Mouse (Mus musculus): ENCODE measurements around the gene Sptssb. TPM values are rescaled to one million over a fixed set of nuclear protein-coding genes. Genes with fewer than 3 reads are reported as not detected.

Sptssb gene
- total and polyA plus RNA-seq, 2 experiments from 2014 or later, result 0.67 to 1.3 TPM

DNA sequence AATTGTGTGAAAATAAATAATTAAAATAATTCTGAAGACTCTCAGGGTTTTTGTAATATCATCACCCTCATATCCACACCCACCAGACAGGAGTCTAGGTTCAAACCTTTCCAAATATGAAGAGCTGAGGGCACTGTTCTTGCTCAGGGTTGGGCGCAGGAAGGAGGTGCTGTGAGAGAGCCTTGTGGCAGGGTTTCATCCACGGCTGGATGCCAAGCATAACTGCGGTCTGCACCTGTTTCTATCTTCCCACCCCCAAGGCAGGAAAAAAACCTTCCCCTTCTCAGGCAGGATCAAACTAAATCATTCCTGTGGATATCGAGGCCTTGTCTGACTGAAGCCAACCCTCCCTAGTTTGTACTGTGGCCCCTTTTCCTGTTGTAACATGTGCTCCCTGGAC lies 62.2 kb downstream of the Sptssb start:
- Histone ChIP-seq H3K27me3 (ENCODE audit: insufficient read depth, low read length) (no peaks in the 10 kb centered on the region), H3K9ac (no peak overlapping the region), H3K27ac (ENCODE audit: low read depth, low read length) (no peak overlapping the region), H3K4me1 (ENCODE audit: insufficient read depth) (no peaks in the 10 kb centered on the region), H3K4me2 (ENCODE audit: low read depth) (no peak overlapping the region), H3K36me3 (ENCODE audit: insufficient read depth) (no peaks in the 10 kb centered on the region), H3K4me3 (ENCODE audit: low read depth, low read length) (no peak overlapping the region), H3K9me3 (ENCODE audit: low read length) (no peaks in the 10 kb centered on the region)
- 73% methylated on average over 4 of the region's 4 CpGs for WGBS
- ATAC-seq, result no peak
- no peak for TF ChIP-seq CTCF (IDR thresholded peaks at IDR 0.05; ENCODE audit: low read depth)
- no peak for DNase-seq

DNA sequence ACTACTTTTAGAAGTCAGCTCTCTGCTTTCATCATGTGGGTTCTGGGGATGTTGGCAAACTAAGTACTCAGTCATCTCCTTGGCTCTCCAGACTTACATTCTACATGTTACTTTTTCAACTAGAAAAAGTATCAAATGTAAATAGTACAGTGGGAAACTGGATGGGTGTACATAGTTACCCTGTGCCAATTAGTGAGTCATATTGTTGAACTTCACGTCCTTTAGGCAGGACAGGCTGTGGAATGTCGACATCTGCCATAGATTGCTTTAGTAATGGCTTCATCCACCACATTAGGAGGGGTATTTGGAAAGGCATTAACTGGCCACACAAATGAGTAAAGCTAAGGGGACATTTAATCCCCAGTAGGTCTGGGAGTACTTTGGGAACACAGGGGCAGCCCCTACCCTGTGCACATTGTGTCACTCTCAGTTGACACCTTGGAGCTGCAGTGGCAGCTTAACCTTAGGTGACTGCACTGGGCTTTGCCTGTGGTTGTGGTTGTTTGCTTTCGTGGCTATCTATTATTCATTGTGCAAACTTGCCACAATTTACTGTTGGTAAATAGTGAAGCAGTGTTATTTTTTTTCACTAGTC lies 66.8 kb downstream of the Sptssb start:
- Histone ChIP-seq H3K9me3 (ENCODE audit: low read length) (no peaks in the 10 kb centered on the region), H3K4me2 (ENCODE audit: low read depth) (no peak overlapping the region), H3K4me3 (ENCODE audit: low read depth, low read length) (no peak overlapping the region), H3K4me1 (ENCODE audit: insufficient read depth) (no peaks in the 10 kb centered on the region), H3K27me3 (ENCODE audit: insufficient read depth, low read length) (no peaks in the 10 kb centered on the region), H3K27ac (ENCODE audit: low read depth, low read length) (no peak overlapping the region), H3K9ac (no peak overlapping the region), H3K36me3 (ENCODE audit: insufficient read depth) (no peaks in the 10 kb centered on the region)
- TF ChIP-seq CTCF (IDR thresholded peaks at IDR 0.05; ENCODE audit: low read depth), result no peak
- DNase-seq (no peak), ATAC-seq (no peak)
- 64% methylated on average over 3 of the region's 3 CpGs for WGBS

GRCm38 (mm10) chr3:69779246-69779796 lies 80.4 kb downstream of the Sptssb start:
- DNase-seq (no peak), ATAC-seq (no peak)
- Histone ChIP-seq H3K4me1 (ENCODE audit: insufficient read depth) (no peaks in the 10 kb centered on the region), H3K4me2 (ENCODE audit: low read depth) (no peak overlapping the region), H3K27ac (ENCODE audit: low read depth, low read length) (no peak overlapping the region), H3K9me3 (ENCODE audit: low read length) (no peaks in the 10 kb centered on the region), H3K36me3 (ENCODE audit: insufficient read depth) (no peaks in the 10 kb centered on the region), H3K27me3 (ENCODE audit: insufficient read depth, low read length) (no peaks in the 10 kb centered on the region), H3K9ac (no peak overlapping the region), H3K4me3 (ENCODE audit: low read depth, low read length) (no peak overlapping the region)
- no peak for TF ChIP-seq CTCF (IDR thresholded peaks at IDR 0.05; ENCODE audit: low read depth)
- 88% methylated on average over 4 of the region's 4 CpGs for WGBS

DNA sequence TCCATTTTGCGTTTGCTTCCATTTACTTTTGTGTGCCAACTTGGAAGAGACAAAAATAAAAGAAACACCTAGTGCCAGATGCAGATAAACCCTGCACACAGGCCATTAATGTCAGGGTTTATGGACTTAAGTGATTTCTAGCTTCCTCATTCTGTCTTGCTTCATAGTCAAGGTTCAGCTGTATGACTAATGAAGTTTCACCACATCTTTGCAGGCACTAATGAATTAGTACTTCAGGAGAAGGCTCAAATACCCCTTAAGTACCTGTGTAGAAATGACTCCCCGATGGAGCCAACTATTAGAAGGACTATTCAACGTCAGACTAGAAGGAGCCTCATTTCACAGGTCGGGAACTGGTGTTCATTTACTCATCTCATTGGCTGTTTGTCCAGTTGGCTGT lies 86.4 kb downstream of the Sptssb start:
- Histone ChIP-seq H3K27me3 (ENCODE audit: insufficient read depth, low read length) (no peaks in the 10 kb centered on the region), H3K36me3 (ENCODE audit: insufficient read depth) (no peaks in the 10 kb centered on the region), H3K9me3 (ENCODE audit: low read length) (no peaks in the 10 kb centered on the region), H3K9ac (no peak overlapping the region), H3K4me3 (ENCODE audit: low read depth, low read length) (no peak overlapping the region), H3K4me1 (ENCODE audit: insufficient read depth) (no peaks in the 10 kb centered on the region), H3K4me2 (ENCODE audit: low read depth) (no peak overlapping the region), H3K27ac (ENCODE audit: low read depth, low read length) (no peak overlapping the region)
- TF ChIP-seq CTCF (IDR thresholded peaks at IDR 0.05; ENCODE audit: low read depth), result no peak
- ATAC-seq (no peak), DNase-seq (no peak)
- 91% methylated on average over 4 of the region's 4 CpGs for WGBS

Other genes with a start within 250 kb of the Sptssb start
- 21.0 and 30.5 TPM in 2 replicates for gene Nmd3, start 138.0 kb downstream of the Sptssb start, total RNA-seq (2014; rRNA removed)
- 60.4 and 62.8 TPM in 2 replicates for gene Nmd3, start 138.0 kb downstream of the Sptssb start, polyA plus RNA-seq (2015; fragmentation: Nextera tagmentation; extraction: Ambion mirVana)
- not detected in 2 replicates for gene Otol1, start 147.7 kb upstream of the Sptssb start, total RNA-seq (2014; rRNA removed)
- not detected in 2 replicates for gene Otol1, start 147.7 kb upstream of the Sptssb start, polyA plus RNA-seq (2015; fragmentation: Nextera tagmentation; extraction: Ambion mirVana)

All from forebrain, postnatal 0 days (tissue).